Mouse (Mus musculus): ENCODE measurements around the gene Anxa2. TPM values are rescaled to one million over a fixed set of nuclear protein-coding genes. Genes with fewer than 3 reads are reported as not detected.

Gene Anxa2
- polyA plus RNA-seq, 1 experiment from 2014 or later = 78.3 TPM

DNA sequence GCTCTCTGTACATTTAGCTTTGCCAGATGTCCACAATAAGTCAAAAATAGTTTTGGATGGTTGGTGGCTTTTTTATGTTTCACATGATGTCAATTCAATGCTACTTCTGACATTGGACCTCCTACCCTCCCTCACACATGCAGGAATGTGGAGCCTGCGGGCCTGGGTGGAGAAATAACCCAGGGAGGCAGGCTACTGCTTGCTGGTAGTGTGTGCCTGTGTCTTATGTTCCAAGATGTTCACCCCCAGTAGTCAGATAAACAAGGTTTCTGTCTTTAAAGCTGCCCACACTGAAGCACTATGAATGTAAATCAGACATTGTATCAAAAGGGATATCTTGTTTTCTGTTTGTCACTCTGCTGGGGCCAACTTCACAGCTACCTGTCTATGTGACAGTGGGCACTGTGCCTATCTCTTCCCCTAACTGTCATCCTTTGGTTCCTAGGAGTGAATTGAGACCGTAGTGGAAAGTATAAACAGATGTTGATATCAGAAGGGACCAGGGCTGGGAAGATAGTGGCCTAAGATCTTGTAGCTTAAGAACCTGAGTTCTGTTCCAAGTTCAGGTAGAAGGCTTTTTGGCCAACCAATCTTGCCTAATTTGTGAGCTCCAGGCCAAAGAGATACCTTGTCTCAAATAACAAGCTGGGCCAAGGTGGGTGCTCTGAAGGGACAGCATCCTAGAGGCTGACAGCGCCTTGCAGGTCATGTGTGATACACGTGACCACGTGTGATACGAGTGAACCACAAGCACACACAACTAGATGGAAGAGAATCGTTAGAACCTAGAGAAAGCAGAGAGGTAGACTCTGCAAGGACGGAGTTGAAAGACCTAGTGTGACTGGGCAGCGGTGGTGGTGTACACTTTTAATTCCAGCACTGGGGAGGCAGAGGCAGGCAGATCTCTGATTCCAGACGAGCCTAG, 1.3 kb upstream of the Anxa2 start:
- no peak overlapping the region for H3K4me2 ChIP-seq (ENCODE audit: low read depth, low read length)
- TF ChIP-seq EP300 (IDR thresholded peaks at IDR 0.05; ENCODE audit: low read depth) (no peak), CTCF (IDR thresholded peaks at IDR 0.05; ENCODE audit: low read depth) (no peak)
- H3K36me3 ChIP-seq (replicated peaks; ENCODE audit: insufficient read depth, low read length) = no peaks in the 10 kb centered on the region
- H3K27me3 ChIP-seq (ENCODE audit: insufficient read depth, low read length) = no peaks in the 10 kb centered on the region
- H3K27ac ChIP-seq (ENCODE audit: low read depth) = peak overlapping the region; percentile 91
- no peak overlapping the region for H3K9ac ChIP-seq (replicated peaks)
- H3K4me1 ChIP-seq (ENCODE audit: insufficient read depth) = peaks cover 29% of the 10 kb centered on the region
- H3K9me3 ChIP-seq (ENCODE audit: low read length) = no peaks in the 10 kb centered on the region
- H3K4me3 ChIP-seq (ENCODE audit: low read depth, low read length) = no peak overlapping the region
- WGBS (ENCODE audit: insufficient replicate concordance) = 75% methylated on average over 10 of the region's 10 CpGs
- ATAC-seq = no peak
- DNase-seq = no peak

DNA sequence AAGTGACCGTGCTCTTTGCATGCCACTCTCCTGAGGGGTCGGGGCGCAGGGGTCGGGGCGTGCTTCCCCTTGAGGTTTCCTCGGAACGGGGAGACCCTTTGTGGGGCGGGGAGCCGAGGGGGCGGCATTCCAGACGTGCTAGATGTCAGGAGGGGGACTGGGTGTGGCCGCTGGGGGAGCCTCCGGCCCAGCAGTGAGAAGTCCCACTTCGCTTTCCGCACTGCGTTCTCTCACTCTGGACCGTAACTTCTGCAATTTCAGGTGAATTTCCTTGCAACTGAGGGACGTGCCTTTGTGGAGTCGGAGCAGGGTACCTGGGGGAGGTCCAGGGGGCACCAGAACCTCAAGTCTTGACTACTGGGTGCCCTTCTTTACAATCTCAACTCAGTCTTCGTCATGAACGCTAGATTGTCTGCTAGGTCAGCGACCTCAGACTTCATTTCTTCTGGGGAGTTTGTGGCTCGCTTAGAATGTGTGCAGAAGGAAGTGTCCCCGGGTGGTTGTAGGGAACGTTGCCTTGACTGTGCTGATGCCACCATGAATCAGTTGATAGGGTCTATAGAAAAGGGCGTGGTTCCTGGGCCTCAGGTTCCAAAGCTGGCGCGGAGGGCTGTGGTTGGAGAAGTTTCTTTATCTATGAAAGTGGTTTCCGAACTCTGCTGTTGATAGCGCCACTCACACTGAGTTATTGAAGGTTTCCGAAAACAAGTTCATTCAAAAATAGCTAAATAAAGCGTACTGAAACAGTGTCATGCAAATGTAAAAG, 664 bp downstream of the Anxa2 start:
- Histone ChIP-seq H3K27ac (ENCODE audit: low read depth) (peak overlapping the region; percentile 91), H3K9me3 (ENCODE audit: low read length) (no peaks in the 10 kb centered on the region), H3K27me3 (ENCODE audit: insufficient read depth, low read length) (no peaks in the 10 kb centered on the region), H3K9ac (replicated peaks) (peak overlapping the region; percentile 80), H3K4me1 (ENCODE audit: insufficient read depth) (peaks cover 44% of the 10 kb centered on the region), H3K36me3 (replicated peaks; ENCODE audit: insufficient read depth, low read length) (no peaks in the 10 kb centered on the region), H3K4me3 (ENCODE audit: low read depth, low read length) (peak overlapping the region; percentile 76), H3K4me2 (ENCODE audit: low read depth, low read length) (peak overlapping the region; percentile 84)
- TF ChIP-seq CTCF (IDR thresholded peaks at IDR 0.05; ENCODE audit: low read depth) (0 out of 2 replicates have a peak, but pooled peaks have one; percentile 4), EP300 (IDR thresholded peaks at IDR 0.05; ENCODE audit: low read depth) (no peak)
- WGBS (ENCODE audit: insufficient replicate concordance) = 2% methylated on average over 31 of the region's 32 CpGs
- ATAC-seq (peak; percentile 35), DNase-seq (peak; percentile 51)

DNA sequence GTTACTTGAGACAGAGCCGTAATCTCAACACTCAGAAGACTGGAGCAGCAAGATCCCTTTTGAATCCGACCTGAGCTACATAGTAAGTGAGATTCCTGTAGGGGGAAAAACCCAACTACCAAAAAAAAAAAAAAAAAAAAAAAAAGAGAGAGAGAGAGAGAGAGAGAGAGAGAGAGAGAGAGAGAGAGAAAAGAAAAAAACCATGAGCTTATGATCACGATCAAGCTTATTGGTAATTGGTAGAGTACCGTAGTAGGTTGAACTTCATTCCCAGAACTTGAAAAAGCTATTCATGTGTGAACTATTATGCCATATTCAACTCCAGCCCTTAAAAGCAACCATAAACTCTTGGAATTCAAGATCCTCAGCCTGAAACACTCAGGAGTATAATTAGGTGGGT, 1.3 kb downstream of the Anxa2 start:
- WGBS (ENCODE audit: insufficient replicate concordance) = 33% methylated on average over 4 of the region's 4 CpGs
- Histone ChIP-seq H3K36me3 (replicated peaks; ENCODE audit: insufficient read depth, low read length) (no peaks in the 10 kb centered on the region; the same call in 1 of the 2 replicates), H3K4me1 (ENCODE audit: insufficient read depth) (peaks cover 50% of the 10 kb centered on the region), H3K4me2 (ENCODE audit: low read depth, low read length) (peak overlapping the region; percentile 84), H3K27me3 (ENCODE audit: insufficient read depth, low read length) (no peaks in the 10 kb centered on the region), H3K9me3 (ENCODE audit: low read length) (no peaks in the 10 kb centered on the region), H3K9ac (replicated peaks) (peak overlapping the region; percentile 80), H3K27ac (ENCODE audit: low read depth) (peak overlapping the region; percentile 91), H3K4me3 (ENCODE audit: low read depth, low read length) (peak overlapping the region; percentile 76)
- ATAC-seq (no peak), DNase-seq (no peak)
- TF ChIP-seq EP300 (IDR thresholded peaks at IDR 0.05; ENCODE audit: low read depth) (no peak), CTCF (IDR thresholded peaks at IDR 0.05; ENCODE audit: low read depth) (no peak)

DNA sequence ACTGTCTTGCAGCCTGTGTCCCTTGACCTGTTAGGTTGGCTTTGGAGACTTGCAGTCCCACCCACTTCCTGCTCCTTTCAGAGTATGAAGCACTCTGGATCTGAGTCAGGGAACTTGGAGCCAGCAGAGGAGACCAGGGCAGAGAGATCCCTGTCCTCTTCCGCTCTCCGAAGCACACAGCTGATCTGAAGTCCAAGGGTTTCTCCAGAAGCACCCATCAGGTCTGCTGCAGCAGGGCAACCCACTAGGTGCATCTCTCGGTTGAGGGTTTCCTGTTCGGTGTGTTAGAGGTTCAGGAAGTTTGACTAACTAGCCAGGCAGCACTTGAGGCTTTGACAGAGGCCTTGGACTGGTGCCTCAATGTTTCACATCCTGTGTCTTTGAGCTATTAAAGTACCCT, 2.0 kb downstream of the Anxa2 start:
- peak overlapping the region; percentile 76 for H3K4me3 ChIP-seq (ENCODE audit: low read depth, low read length)
- no peak overlapping the region for H3K9ac ChIP-seq (replicated peaks)
- DNase-seq = no peak

DNA sequence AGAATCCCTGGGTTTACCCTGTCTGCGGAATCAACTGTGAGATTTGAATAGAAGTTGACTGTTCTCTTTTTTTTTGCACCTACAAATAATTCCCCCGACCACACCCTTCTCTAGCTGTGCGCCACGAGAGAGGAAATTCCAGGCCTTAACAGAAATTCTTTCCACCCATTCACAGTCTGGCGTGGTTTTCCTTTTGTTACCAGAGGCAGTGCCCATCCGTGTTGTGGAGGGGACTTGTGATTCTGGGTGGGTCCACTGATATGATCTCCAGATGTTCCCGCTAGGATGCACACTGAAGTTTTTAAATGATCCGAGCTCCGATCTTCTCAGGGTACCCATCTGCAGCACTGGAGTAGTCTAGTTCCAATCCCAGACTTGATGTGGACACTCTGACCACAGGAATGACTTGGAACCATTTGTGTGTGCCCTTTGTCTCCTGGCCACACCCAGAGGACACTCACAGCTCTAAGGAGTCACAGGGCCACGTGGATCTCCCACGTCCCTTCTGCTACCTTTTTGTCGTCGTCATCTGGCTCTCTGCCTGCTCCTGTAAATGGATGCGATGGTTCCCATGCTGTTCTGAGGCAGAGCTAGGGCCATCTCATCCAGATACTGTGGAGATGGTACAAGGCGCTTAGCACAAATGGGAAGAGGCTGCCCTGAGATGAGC, 3.1 kb downstream of the Anxa2 start:
- H3K4me1 ChIP-seq (ENCODE audit: insufficient read depth) = peaks cover 53% of the 10 kb centered on the region
- TF ChIP-seq EP300 (IDR thresholded peaks at IDR 0.05; ENCODE audit: low read depth) (no peak), CTCF (IDR thresholded peaks at IDR 0.05; ENCODE audit: low read depth) (no peak)
- no peak overlapping the region; the same call in 1 of the 2 replicates for H3K27ac ChIP-seq (ENCODE audit: low read depth)
- H3K4me3 ChIP-seq (ENCODE audit: low read depth, low read length) = no peak overlapping the region
- 0 out of 2 replicates have a peak overlapping the region, but pooled peaks have one; percentile 84 for H3K4me2 ChIP-seq (ENCODE audit: low read depth, low read length)
- H3K36me3 ChIP-seq (replicated peaks; ENCODE audit: insufficient read depth, low read length) = no peaks in the 10 kb centered on the region; the same call in 1 of the 2 replicates
- DNase-seq (no peak), ATAC-seq (no peak)
- no peaks in the 10 kb centered on the region for H3K9me3 ChIP-seq (ENCODE audit: low read length)
- no peak overlapping the region for H3K9ac ChIP-seq (replicated peaks)
- WGBS (ENCODE audit: insufficient replicate concordance) = 69% methylated on average over 15 of the region's 15 CpGs
- H3K27me3 ChIP-seq (ENCODE audit: insufficient read depth, low read length) = no peaks in the 10 kb centered on the region

More for the DNA sequence above, 2.0 kb downstream of the Anxa2 start:
- ATAC-seq = no peak
- Histone ChIP-seq H3K4me1 (ENCODE audit: insufficient read depth) (peaks cover 53% of the 10 kb centered on the region), H3K4me2 (ENCODE audit: low read depth, low read length) (peak overlapping the region; percentile 84), H3K27me3 (ENCODE audit: insufficient read depth, low read length) (no peaks in the 10 kb centered on the region), H3K27ac (ENCODE audit: low read depth) (peak overlapping the region; percentile 44), H3K36me3 (replicated peaks; ENCODE audit: insufficient read depth, low read length) (no peaks in the 10 kb centered on the region; the same call in 1 of the 2 replicates), H3K9me3 (ENCODE audit: low read length) (no peaks in the 10 kb centered on the region)
- 31% methylated on average over 4 of the region's 4 CpGs for WGBS (ENCODE audit: insufficient replicate concordance)
- TF ChIP-seq CTCF (IDR thresholded peaks at IDR 0.05; ENCODE audit: low read depth) (no peak), EP300 (IDR thresholded peaks at IDR 0.05; ENCODE audit: low read depth) (no peak)

Measured in liver, postnatal 0 days (tissue).